Mouse (Mus musculus) T-helper 1 cell (primary cell): ENCODE data around the gene Dab2ip.

Source experiments
- in situ Hi-C: fragments of 300-600 bp; cut with MboI, MseI; formaldehyde crosslinking; loops from one replicate; pipeline ENCODE4 v1.15.1; 2025; ENCODE audit warnings: high pct_unique_total_duplicates

Dab2ip gene

DNA sequence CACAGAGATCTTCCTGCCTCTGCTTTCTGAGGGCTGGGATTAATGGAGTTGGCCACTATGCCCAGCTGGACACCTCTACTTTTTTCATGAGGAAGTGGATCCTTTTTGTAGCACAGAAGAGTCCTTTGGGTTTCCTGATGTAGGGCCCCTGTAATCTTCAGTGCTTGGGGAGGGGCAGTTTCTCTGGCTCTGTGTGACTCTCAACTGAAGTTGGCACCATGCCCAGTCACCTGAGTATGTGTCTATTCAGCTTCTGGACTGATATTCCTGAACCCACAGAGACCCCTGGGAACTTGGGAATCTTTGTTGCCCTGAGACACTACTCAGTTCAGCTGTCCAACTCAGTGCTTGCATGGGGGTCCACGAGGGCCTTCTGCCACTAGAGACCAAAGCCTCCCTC lies 37.0 kb downstream of the Dab2ip start:
- in situ Hi-C loops = no loop called here

DNA sequence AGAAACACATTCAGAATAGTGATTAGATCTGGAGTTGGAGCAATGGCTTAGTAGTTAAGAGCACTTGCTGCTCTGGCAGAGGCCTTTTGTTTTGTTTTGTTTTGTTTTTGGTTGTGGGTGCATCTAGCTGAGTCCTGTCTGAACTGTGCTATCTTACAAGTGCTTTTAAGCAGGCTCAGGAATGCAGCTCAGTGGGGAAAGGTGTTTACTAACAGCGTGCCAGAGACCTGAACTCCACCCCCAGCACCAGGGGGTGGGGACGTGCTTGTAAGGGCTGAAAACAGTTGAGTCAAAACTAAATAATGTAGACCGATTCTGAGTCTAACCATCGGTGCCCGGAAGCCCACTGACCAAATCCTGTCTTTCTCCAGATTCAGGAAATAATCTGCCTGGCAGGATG lies 37.7 kb downstream of the Dab2ip start:
- in situ Hi-C loops = no loop called here

- in situ Hi-C loops = no loop called here
Observed at GRCm38 (mm10) chr2:35596796-35597195, 38.7 kb downstream of the Dab2ip start.

DNA sequence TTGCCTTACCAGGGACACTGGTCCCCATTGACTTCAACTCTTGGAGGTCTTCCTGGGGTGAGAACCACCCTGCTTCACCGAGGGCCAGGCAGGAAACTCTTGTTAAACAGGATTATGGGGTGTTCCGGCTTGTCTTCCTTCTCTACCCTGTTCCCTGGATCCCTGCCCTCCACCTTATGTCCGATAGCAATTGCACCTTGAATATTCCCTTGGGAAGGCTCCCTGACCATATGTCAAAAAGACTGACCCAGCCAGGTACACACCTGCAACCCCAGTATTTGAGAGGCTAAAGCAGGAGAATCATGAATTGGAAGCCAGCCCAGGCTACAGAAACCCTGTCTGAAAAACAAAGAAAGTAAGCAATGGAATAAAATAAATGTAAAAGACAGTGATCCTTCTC lies 40.8 kb downstream of the Dab2ip start:
- in situ Hi-C loops = no loop called here

GRCm38 (mm10) chr2:35601665-35602064 lies 43.6 kb downstream of the Dab2ip start:
- in situ Hi-C loops = no loop called here

GRCm38 (mm10) chr2:35607476-35607875 lies 49.4 kb downstream of the Dab2ip start:
- in situ Hi-C loops = no loop called here

GRCm38 (mm10) chr2:35608856-35609255 lies 50.8 kb downstream of the Dab2ip start:
- in situ Hi-C loops = no loop called here

- in situ Hi-C loops = no loop called here
Observed at GRCm38 (mm10) chr2:35609317-35609716, 51.3 kb downstream of the Dab2ip start.

GRCm38 (mm10) chr2:35610168-35610951 lies 52.3 kb downstream of the Dab2ip start:
- in situ Hi-C loops = no loop called here

- in situ Hi-C loops = no loop called here
Observed at GRCm38 (mm10) chr2:35610976-35611375, 52.9 kb downstream of the Dab2ip start.

GRCm38 (mm10) chr2:35611645-35612044 lies 53.6 kb downstream of the Dab2ip start:
- in situ Hi-C loops = no loop called here

- in situ Hi-C loops = no loop called here
Observed at GRCm38 (mm10) chr2:35612297-35612696, 54.2 kb downstream of the Dab2ip start.

DNA sequence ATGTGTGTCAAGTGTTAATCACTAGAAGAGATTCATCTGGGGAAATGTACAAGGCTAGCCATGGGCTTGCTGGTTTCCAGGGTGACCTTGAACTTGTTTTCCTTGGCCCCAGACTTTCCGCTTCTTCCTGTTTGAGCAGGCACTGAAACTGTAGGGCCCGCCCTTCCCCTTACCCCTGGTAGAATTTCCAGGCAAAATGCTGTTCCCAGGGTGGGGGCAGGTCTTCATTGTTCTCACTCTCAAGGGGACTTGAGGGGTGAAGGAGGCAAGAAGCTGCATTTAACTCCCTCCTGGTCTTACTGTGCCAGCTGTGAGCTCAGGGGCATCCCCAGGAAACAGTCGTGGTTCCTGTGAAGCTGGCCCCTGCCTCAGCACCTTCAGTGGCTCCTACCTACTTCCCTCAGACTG lies 55.9 kb downstream of the Dab2ip start:
- in situ Hi-C loops = no loop called here

- in situ Hi-C loops = no loop called here
Observed at GRCm38 (mm10) chr2:35614411-35614810, 56.3 kb downstream of the Dab2ip start.

GRCm38 (mm10) chr2:35615366-35615765 lies 57.3 kb downstream of the Dab2ip start:
- in situ Hi-C loops = no loop called here

DNA sequence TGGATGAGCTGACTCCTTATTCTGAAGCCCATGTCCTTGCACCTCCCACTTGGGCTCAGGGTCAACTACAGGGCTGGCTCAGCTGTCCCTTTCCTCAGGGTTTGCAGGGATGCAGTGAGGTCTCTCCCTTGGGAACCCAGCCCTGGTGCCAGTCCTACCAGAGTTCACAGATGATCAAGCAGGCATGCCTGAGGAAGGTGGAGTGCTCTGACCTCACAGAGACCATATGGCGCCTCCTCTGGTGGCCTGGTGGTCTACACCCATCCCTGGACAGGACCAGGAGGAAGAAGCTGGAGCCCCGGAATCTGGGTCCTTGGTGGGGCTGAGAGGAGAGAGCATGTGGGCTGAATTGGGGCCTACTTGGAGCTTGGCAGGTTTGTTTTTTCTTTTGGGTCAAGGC lies 57.9 kb downstream of the Dab2ip start:
- in situ Hi-C loops = no loop called here

GRCm38 (mm10) chr2:35616891-35617658 lies 59.0 kb downstream of the Dab2ip start:
- in situ Hi-C loops = no loop called here

DNA sequence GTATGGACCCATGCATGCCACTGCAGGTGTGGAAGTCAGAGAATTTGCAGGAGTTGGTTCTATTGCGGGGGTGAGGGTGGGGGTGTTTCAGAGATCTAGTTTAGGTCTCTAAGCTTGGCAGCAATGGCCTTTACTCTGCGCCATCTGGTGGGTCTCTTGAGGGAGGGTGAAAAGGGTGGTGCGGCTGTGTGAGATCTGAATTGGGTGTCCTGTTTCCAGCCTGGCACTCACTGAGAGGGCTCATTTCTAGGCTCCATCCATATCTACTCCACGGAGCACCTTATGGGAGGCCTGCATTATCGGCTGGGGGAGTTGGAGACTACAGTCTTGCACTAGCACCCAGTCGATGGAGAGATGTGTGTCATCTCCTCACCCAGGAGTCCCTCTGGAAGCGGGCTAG lies 60.9 kb downstream of the Dab2ip start:
- in situ Hi-C loops = no loop called here

DNA sequence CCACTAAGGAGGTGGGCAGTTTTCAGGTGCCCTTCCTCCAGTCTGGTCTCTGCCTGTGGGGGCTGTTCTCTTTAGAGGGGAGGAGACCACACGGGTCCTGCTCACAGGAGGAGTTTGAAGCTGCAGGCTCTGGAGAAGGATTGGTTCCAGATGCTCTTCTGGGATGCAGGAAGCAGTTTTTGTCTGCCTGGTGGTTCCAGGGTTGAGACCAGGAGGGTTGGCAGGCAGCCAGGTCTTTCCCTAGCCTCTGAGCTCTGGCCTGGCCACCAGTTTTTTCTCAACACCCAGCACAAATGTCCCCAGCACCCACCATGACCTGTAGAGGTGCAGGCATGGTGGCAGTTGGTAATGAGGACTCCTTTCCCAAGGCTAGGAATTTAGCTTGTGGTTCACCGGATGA lies 61.5 kb downstream of the Dab2ip start:
- in situ Hi-C loops = no loop called here

DNA sequence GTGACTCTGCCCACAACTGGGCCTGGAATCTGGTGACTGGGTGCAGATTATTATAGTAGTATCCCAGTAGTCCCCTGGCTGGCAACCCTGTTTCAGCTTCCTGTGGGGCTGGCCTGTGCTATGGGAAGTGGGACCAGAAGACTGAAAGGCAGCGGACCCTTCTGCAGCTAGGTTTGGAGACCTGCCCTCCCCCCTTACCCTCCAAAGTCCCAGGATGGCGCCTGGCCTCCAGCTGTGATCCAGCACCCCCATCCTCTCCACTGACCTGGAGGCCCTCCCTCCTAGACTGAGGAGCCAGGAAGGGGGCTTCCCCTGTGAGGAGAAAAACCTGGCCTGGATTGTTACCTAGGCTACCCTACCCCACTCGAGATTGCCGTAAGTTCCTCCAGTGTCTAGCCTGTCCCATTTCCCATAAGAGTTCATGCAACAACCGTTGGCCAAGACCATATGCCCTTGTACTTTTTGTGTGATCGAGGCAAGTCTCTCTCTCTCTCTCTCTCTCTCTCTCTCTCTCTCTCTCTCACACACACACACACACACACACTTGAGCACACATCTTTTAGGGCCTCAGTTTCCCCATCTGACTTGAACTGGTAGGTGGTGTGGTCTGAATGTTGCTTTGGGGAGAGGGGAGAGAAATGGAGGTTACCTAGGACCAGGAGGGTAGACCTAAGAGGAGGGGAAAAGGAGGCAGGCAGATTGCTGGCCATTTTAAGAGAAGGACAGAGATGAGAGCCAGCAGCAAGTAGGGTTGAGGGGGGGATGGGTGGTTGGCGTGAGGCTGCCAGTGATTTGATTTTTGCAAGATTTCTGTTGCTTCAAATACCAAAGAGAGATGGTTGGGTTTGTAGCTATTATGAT lies 62.5 kb downstream of the Dab2ip start:
- in situ Hi-C loops = no loop called here

DNA sequence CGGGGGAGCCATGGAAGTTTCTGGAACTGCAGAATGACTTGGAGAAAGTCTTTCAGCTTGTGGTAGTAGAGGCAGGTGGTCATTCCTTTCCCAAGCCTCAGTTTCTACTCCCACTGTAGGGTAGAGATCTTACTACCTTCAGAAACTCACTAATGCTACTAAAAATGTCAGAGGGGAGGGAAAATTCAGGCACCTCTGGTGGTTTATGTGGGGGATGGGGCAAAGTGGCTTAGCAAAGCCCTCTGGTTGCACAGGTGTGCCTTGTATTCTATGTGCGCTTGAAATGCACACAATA lies 63.1 kb downstream of the Dab2ip start:
- in situ Hi-C loops = no loop called here

DNA sequence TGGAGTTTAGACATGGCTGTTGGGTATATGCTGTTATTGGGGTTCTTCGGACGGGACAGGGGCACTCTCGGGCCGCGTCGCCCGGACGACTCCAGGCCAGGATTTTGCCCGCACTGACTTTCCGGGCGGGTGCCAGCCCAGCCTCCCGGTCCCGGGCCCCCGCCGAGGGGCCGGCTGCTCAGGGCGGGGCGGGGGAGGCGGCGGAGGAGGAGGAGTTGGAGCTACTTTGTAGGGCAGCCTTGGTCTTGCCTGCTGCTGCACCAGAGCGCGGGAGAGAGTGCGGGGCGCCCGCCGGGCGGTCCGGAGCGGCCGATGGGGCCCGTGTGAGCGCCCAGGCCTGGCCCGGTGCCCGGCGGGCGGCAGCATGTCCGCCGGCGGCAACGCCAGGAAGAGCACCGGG lies 63.7 kb downstream of the Dab2ip start:
- in situ Hi-C loops = no loop called here
